Mouse (Mus musculus): ENCODE results near the gene Bcl9l. TPM values are rescaled to one million over a fixed set of nuclear protein-coding genes. Genes with fewer than 3 reads are reported as not detected.

Gene Bcl9l
- polyA plus RNA-seq, 1 experiment from 2014 or later, result 18.5 TPM

GRCm38 (mm10) chr9:44540676-44541075 is 58.1 kb downstream of the Bcl9l start:
- 87% methylated on average over 3 of the region's 3 CpGs for WGBS
- H3K9ac ChIP-seq, result no peak overlapping the region
- ATAC-seq (ENCODE audit: insufficient number of reproducible peaks, insufficient read depth, low FRiP score, low TSS enrichment), result no peak
- no peak overlapping the region for H3K27ac ChIP-seq
- no peaks in the 10 kb centered on the region for H3K9me3 ChIP-seq
- H3K4me3 ChIP-seq, result no peak overlapping the region
- H3K4me2 ChIP-seq (replicated peaks), result no peak overlapping the region
- peaks cover 5% of the 10 kb centered on the region; the same call in 1 of the 2 replicates for H3K4me1 ChIP-seq
- no peaks in the 10 kb centered on the region for H3K36me3 ChIP-seq
- no peaks in the 10 kb centered on the region for H3K27me3 ChIP-seq

GRCm38 (mm10) chr9:44542364-44542763 is 59.7 kb downstream of the Bcl9l start:
- peaks cover 5% of the 10 kb centered on the region; the same call in 1 of the 2 replicates for H3K4me1 ChIP-seq
- H3K27ac ChIP-seq, result no peak overlapping the region
- no peak overlapping the region for H3K9ac ChIP-seq
- WGBS, result 87% methylated on average over 4 of the region's 4 CpGs
- H3K27me3 ChIP-seq, result no peaks in the 10 kb centered on the region
- no peaks in the 10 kb centered on the region for H3K9me3 ChIP-seq
- H3K4me3 ChIP-seq, result no peak overlapping the region
- ATAC-seq (ENCODE audit: insufficient number of reproducible peaks, insufficient read depth, low FRiP score, low TSS enrichment), result no peak
- no peak overlapping the region for H3K4me2 ChIP-seq (replicated peaks)
- H3K36me3 ChIP-seq, result no peaks in the 10 kb centered on the region

- H3K27ac ChIP-seq, result no peak overlapping the region
- H3K9me3 ChIP-seq, result no peaks in the 10 kb centered on the region
- H3K9ac ChIP-seq, result no peak overlapping the region
- H3K4me2 ChIP-seq (replicated peaks), result no peak overlapping the region
- no peaks in the 10 kb centered on the region for H3K27me3 ChIP-seq
- no peaks in the 10 kb centered on the region for H3K36me3 ChIP-seq
- ATAC-seq (ENCODE audit: insufficient number of reproducible peaks, insufficient read depth, low FRiP score, low TSS enrichment), result no peak
- H3K4me3 ChIP-seq, result no peak overlapping the region
- WGBS, result 85% methylated on average over 3 of the region's 3 CpGs
- no peaks in the 10 kb centered on the region for H3K4me1 ChIP-seq
Measured at GRCm38 (mm10) chr9:44544986-44545385, 62.4 kb downstream of the Bcl9l start.

GRCm38 (mm10) chr9:44548412-44549152 is 66.0 kb downstream of the Bcl9l start:
- Histone ChIP-seq H3K4me3 (no peak overlapping the region), H3K9me3 (no peaks in the 10 kb centered on the region), H3K27ac (no peak overlapping the region), H3K9ac (no peak overlapping the region), H3K4me1 (no peaks in the 10 kb centered on the region), H3K27me3 (no peaks in the 10 kb centered on the region), H3K36me3 (no peaks in the 10 kb centered on the region), H3K4me2 (replicated peaks) (no peak overlapping the region)
- 89% methylated on average over 8 of the region's 8 CpGs for WGBS
- ATAC-seq (ENCODE audit: insufficient number of reproducible peaks, insufficient read depth, low FRiP score, low TSS enrichment), result no peak

- no peak for ATAC-seq (ENCODE audit: insufficient number of reproducible peaks, insufficient read depth, low FRiP score, low TSS enrichment)
- H3K4me1 ChIP-seq, result no peaks in the 10 kb centered on the region
- no peak overlapping the region for H3K4me2 ChIP-seq (replicated peaks)
- no peak overlapping the region for H3K27ac ChIP-seq
- no peaks in the 10 kb centered on the region for H3K36me3 ChIP-seq
- WGBS, result 93% methylated on average over 10 of the region's 10 CpGs
- no peak overlapping the region for H3K9ac ChIP-seq
- no peaks in the 10 kb centered on the region for H3K9me3 ChIP-seq
- H3K27me3 ChIP-seq, result no peaks in the 10 kb centered on the region
- H3K4me3 ChIP-seq, result no peak overlapping the region
Measured at GRCm38 (mm10) chr9:44551138-44551537, 68.5 kb downstream of the Bcl9l start.

GRCm38 (mm10) chr9:44552161-44552560 is 69.5 kb downstream of the Bcl9l start:
- Histone ChIP-seq H3K4me3 (no peak overlapping the region), H3K36me3 (no peaks in the 10 kb centered on the region), H3K9ac (no peak overlapping the region), H3K4me1 (no peaks in the 10 kb centered on the region), H3K9me3 (no peaks in the 10 kb centered on the region), H3K27me3 (no peaks in the 10 kb centered on the region), H3K4me2 (replicated peaks) (no peak overlapping the region), H3K27ac (no peak overlapping the region)
- no peak for ATAC-seq (ENCODE audit: insufficient number of reproducible peaks, insufficient read depth, low FRiP score, low TSS enrichment)
- WGBS, result 82% methylated on average over 8 of the region's 8 CpGs

Other genes with a start within 250 kb of the Bcl9l start
- gene Cbl, start 248.8 kb upstream of the Bcl9l start, polyA plus RNA-seq (2016; fragmentation: Nextera tagmentation; extraction: Ambion mirVana), result 19.6 and 20.3 TPM in 2 replicates
- gene Ccdc153, start 242.1 kb upstream of the Bcl9l start, polyA plus RNA-seq (2016; fragmentation: Nextera tagmentation; extraction: Ambion mirVana), result not detected in 2 replicates
- 0.12 TPM in 1 of 2 replicates, not detected in the other for gene Pdzd3, start 231.4 kb upstream of the Bcl9l start, polyA plus RNA-seq (2016; fragmentation: Nextera tagmentation; extraction: Ambion mirVana)
- gene Nlrx1, start 214.2 kb upstream of the Bcl9l start, polyA plus RNA-seq (2016; fragmentation: Nextera tagmentation; extraction: Ambion mirVana), result 6.2 and 7.1 TPM in 2 replicates
- gene Abcg4, start 194.2 kb upstream of the Bcl9l start, polyA plus RNA-seq (2016; fragmentation: Nextera tagmentation; extraction: Ambion mirVana), result 5.9 and 6.4 TPM in 2 replicates
- 26.5 and 28.5 TPM in 2 replicates for gene Hinfp, start 177.2 kb upstream of the Bcl9l start, polyA plus RNA-seq (2016; fragmentation: Nextera tagmentation; extraction: Ambion mirVana)
- gene C2cd2l, start 162.5 kb upstream of the Bcl9l start, polyA plus RNA-seq (2016; fragmentation: Nextera tagmentation; extraction: Ambion mirVana), result 8.5 and 9.4 TPM in 2 replicates
- gene Dpagt1, start 156.8 kb upstream of the Bcl9l start, polyA plus RNA-seq (2016; fragmentation: Nextera tagmentation; extraction: Ambion mirVana), result 37.2 and 39.1 TPM in 2 replicates
- gene H2afx, start 148.1 kb upstream of the Bcl9l start, polyA plus RNA-seq (2016; fragmentation: Nextera tagmentation; extraction: Ambion mirVana), result 399 and 416 TPM in 2 replicates
- 126 TPM in 2 replicates for gene Hmbs, start 138.6 kb upstream of the Bcl9l start, polyA plus RNA-seq (2016; fragmentation: Nextera tagmentation; extraction: Ambion mirVana)
- 28.3 and 32.4 TPM in 2 replicates for gene Vps11, start 121.2 kb upstream of the Bcl9l start, polyA plus RNA-seq (2016; fragmentation: Nextera tagmentation; extraction: Ambion mirVana)
- 34.6 and 35.6 TPM in 2 replicates for gene Hyou1, start 103.3 kb upstream of the Bcl9l start, polyA plus RNA-seq (2016; fragmentation: Nextera tagmentation; extraction: Ambion mirVana)
- gene Slc37a4, start 86.0 kb upstream of the Bcl9l start, polyA plus RNA-seq (2016; fragmentation: Nextera tagmentation; extraction: Ambion mirVana), result 11.2 and 11.8 TPM in 2 replicates
- gene Rps25, start 75.7 kb upstream of the Bcl9l start, polyA plus RNA-seq (2016; fragmentation: Nextera tagmentation; extraction: Ambion mirVana), result 1,820 and 1,932 TPM in 2 replicates
- gene Trappc4, start 75.2 kb upstream of the Bcl9l start, polyA plus RNA-seq (2016; fragmentation: Nextera tagmentation; extraction: Ambion mirVana), result 173 and 176 TPM in 2 replicates
- 30.9 and 33.6 TPM in 2 replicates for gene Ccdc84, start 64.3 kb upstream of the Bcl9l start, polyA plus RNA-seq (2016; fragmentation: Nextera tagmentation; extraction: Ambion mirVana)
- not detected in 2 replicates for gene Foxr1, start 41.7 kb upstream of the Bcl9l start, polyA plus RNA-seq (2016; fragmentation: Nextera tagmentation; extraction: Ambion mirVana)
- gene Upk2, start 27.8 kb upstream of the Bcl9l start, polyA plus RNA-seq (2016; fragmentation: Nextera tagmentation; extraction: Ambion mirVana), result 1.7 and 2.2 TPM in 2 replicates
- 0.08 TPM in 1 of 2 replicates, not detected in the other for gene Cxcr5, start 79.1 kb downstream of the Bcl9l start, polyA plus RNA-seq (2016; fragmentation: Nextera tagmentation; extraction: Ambion mirVana)
- 28.3 and 28.8 TPM in 2 replicates for gene Ddx6, start 122.1 kb downstream of the Bcl9l start, polyA plus RNA-seq (2016; fragmentation: Nextera tagmentation; extraction: Ambion mirVana)
- not detected in 2 replicates for gene Treh, start 190.4 kb downstream of the Bcl9l start, polyA plus RNA-seq (2016; fragmentation: Nextera tagmentation; extraction: Ambion mirVana)

Measured in embryonic facial prominence, embryonic 12.5 days (tissue).